Mouse (Mus musculus): ENCODE results near the gene Plch1. TPM values are rescaled to one million over a fixed set of nuclear protein-coding genes. Genes with fewer than 3 reads are reported as not detected.
A peak's percentile ranks its signal among the peaks of the same experiment; 100 is the strongest.

Plch1 gene
- polyA plus RNA-seq, 1 experiment from 2014 or later = 10.7 TPM

DNA sequence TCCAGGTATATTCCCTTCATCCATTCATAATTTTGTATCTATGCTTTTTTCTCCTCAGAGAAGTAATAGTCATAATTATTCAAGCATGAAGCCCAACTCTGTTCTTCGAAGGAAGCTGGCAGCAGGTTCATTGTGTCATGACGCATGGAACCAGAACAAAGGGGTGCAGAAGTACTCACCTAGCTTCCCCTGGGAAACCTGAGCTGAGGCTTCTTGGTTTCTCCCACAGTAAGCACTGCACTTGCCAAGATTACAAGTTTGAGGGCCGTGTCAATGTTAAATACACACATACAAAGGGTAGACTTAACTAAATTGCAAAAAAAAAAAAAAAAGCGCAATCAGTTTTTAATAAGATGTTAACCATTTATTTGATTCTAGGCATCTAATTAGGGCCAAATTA is 3.0 kb downstream of the Plch1 start:
- Histone ChIP-seq H3K36me3 (no peaks in the 10 kb centered on the region), H3K4me2 (peak overlapping the region; percentile 86), H3K9ac (no peak overlapping the region), H3K27me3 (no peaks in the 10 kb centered on the region), H3K9me3 (no peaks in the 10 kb centered on the region), H3K4me3 (no peak overlapping the region), H3K27ac (replicated peaks) (peak overlapping the region; percentile 53), H3K4me1 (replicated peaks) (peaks cover 48% of the 10 kb centered on the region)
- ATAC-seq (ENCODE audit: low read depth) = no peak
- WGBS = 40% methylated on average over 4 of the region's 4 CpGs

DNA sequence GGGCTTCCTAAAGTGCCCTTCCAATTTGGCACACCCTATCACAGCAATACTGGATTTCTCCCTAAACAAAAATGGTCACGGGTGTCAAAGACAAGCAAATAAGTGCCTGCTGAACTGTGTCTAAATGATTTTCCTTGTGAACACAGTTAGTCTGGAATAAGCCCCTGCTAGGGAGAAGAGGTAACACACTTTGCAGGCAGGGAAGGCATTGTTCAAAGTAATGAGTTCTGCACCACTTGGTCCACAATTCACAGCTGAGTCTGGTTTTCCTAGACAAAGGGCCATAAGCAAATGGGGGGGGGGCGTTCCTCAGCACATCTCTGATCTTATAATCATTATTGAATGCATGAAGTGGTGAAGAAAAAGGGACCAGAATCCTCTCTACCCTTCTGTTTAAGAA is 3.5 kb downstream of the Plch1 start:
- no peaks in the 10 kb centered on the region for H3K9me3 ChIP-seq
- no peak overlapping the region for H3K9ac ChIP-seq
- peak overlapping the region; percentile 53 for H3K27ac ChIP-seq (replicated peaks)
- H3K27me3 ChIP-seq = no peaks in the 10 kb centered on the region
- no peak for ATAC-seq (ENCODE audit: low read depth)
- 9% methylated on average over 2 of the region's 2 CpGs for WGBS
- no peak overlapping the region for H3K4me3 ChIP-seq
- H3K4me2 ChIP-seq = peak overlapping the region; percentile 6; the same call in 1 of the 2 replicates
- H3K36me3 ChIP-seq = no peaks in the 10 kb centered on the region
- H3K4me1 ChIP-seq (replicated peaks) = peaks cover 48% of the 10 kb centered on the region

DNA sequence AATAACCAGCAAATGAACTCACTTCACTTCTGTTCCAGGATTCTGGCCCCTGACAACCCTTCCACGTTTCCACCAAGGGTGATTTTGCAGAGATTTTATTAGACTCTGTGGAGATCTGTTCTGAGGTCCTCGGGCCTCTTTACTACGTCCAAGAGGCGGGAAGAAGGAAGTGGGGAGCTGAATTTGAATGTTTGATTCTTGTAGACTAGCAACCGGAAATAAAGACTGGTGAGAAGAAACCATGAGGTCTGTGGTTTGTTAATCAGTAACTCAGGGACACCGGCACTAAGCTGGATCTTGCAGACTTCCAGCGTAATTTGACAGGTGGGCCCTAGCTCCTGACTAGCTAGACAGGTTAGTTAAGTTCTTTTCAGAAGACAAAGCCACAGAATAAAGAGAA is 5.6 kb downstream of the Plch1 start:
- no peak overlapping the region for H3K4me2 ChIP-seq
- WGBS = 28% methylated on average over 7 of the region's 7 CpGs
- peaks cover 37% of the 10 kb centered on the region for H3K4me1 ChIP-seq (replicated peaks)
- H3K9me3 ChIP-seq = no peaks in the 10 kb centered on the region
- no peak overlapping the region for H3K4me3 ChIP-seq
- no peak overlapping the region for H3K27ac ChIP-seq (replicated peaks)
- H3K27me3 ChIP-seq = no peaks in the 10 kb centered on the region
- no peak for ATAC-seq (ENCODE audit: low read depth)
- no peaks in the 10 kb centered on the region for H3K36me3 ChIP-seq
- no peak overlapping the region for H3K9ac ChIP-seq

- no peak overlapping the region for H3K4me2 ChIP-seq
- WGBS = 53% methylated on average over 3 of the region's 3 CpGs
- no peak for ATAC-seq (ENCODE audit: low read depth)
- H3K27me3 ChIP-seq = no peaks in the 10 kb centered on the region
- H3K27ac ChIP-seq (replicated peaks) = no peak overlapping the region
- H3K9ac ChIP-seq = no peak overlapping the region
- no peaks in the 10 kb centered on the region for H3K9me3 ChIP-seq
- peaks cover 25% of the 10 kb centered on the region for H3K4me1 ChIP-seq (replicated peaks)
- no peak overlapping the region for H3K4me3 ChIP-seq
- H3K36me3 ChIP-seq = no peaks in the 10 kb centered on the region
Observed at GRCm38 (mm10) chr3:63892154-63892553, 7.1 kb downstream of the Plch1 start.

DNA sequence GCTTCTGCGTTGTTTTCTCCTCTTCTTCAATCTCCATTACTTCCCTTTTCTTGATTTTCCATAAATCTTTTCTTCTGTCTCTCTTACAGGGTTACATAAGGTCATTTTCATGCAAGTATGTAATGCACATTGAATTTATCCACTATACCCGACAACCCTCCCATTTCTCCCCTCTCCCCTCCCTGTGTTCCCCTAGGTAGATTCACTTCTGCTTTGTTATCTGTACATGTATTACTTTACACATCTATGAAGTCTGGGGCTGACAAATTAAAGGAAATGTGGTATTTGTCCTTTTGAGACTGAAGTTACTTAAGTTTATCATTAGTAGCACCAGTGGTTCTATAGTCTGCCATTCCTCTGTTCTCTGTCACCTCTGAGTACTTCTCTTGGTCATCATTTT is 18.2 kb downstream of the Plch1 start:
- Histone ChIP-seq H3K9me3 (peaks cover 13% of the 10 kb centered on the region), H3K4me2 (no peak overlapping the region), H3K9ac (no peak overlapping the region), H3K4me3 (no peak overlapping the region), H3K36me3 (peaks cover 15% of the 10 kb centered on the region), H3K27me3 (no peaks in the 10 kb centered on the region), H3K27ac (replicated peaks) (no peak overlapping the region), H3K4me1 (replicated peaks) (peaks cover 8% of the 10 kb centered on the region)
- 77% methylated on average over 2 of the region's 2 CpGs for WGBS
- no peak for ATAC-seq (ENCODE audit: low read depth)

DNA sequence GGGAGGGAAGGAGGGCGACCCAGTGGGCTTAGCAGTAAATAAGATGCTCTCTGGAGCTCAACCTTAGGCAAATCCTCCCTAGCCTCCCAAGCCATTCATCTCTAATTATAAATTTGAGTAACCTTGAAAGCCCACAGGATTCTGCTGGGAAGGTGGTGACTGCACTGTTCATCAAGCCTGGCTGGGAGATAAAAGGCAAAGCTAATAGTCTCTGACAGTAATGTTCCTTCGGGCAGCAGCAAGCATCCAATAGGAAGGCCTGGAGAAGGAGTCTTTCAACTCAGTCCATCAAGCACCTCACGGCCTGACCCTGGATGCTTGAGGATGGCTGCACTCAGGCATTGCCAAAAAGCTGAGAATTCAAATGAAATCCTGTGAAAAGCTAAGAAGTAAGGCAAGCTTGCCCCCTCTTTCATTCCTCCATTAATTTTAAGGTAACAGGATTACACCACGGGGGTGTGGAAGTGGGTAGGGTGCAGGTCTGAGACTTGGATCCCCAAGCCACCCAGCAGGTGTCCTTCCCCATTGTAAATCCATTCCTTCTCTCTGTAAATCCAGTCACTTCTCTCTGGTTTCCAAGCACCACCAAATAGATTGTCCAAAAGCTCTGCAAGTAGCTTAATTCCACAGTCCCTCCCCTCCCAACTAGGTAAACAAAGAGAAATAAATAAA is 20.1 kb downstream of the Plch1 start:
- peak; percentile 59; the same call in 1 of the 2 replicates for ATAC-seq (ENCODE audit: low read depth)
- Histone ChIP-seq H3K9ac (no peak overlapping the region), H3K36me3 (no peaks in the 10 kb centered on the region), H3K9me3 (no peaks in the 10 kb centered on the region), H3K27me3 (no peaks in the 10 kb centered on the region), H3K27ac (replicated peaks) (no peak overlapping the region), H3K4me3 (no peak overlapping the region), H3K4me2 (no peak overlapping the region), H3K4me1 (replicated peaks) (peaks cover 8% of the 10 kb centered on the region)
- 43% methylated on average over 4 of the region's 4 CpGs for WGBS

DNA sequence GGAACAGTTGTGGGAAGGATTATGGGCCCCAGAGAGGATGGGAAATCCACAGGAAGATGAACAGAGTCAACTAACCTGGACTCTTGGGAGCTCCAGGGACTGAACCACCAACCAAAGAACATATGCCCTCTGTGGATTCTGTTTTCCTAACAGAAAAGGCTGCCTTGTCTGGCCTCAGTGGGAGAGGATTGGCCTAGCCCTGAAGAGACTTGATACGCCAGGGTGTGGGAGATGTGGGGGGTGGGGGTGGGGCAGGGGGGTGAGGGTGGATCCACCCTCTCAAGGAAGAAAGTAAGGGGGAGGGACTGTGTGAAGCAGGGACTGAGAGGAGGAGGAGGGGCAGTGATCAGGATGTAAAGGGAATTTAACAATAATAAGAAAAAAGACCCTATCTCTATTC is 26.5 kb downstream of the Plch1 start:
- Histone ChIP-seq H3K4me1 (replicated peaks) (0 out of 2 replicates have a peak, but pooled peaks cover 4% of the 10 kb centered on the region), H3K9ac (no peak overlapping the region), H3K4me2 (no peak overlapping the region), H3K27me3 (no peaks in the 10 kb centered on the region), H3K4me3 (no peak overlapping the region), H3K9me3 (no peaks in the 10 kb centered on the region), H3K27ac (replicated peaks) (no peak overlapping the region), H3K36me3 (no peaks in the 10 kb centered on the region)
- no peak for ATAC-seq (ENCODE audit: low read depth)
- 57% methylated on average over 1 of the region's 1 CpGs for WGBS

- Histone ChIP-seq H3K36me3 (no peaks in the 10 kb centered on the region), H3K4me3 (no peak overlapping the region), H3K27me3 (no peaks in the 10 kb centered on the region), H3K4me2 (no peak overlapping the region), H3K4me1 (replicated peaks) (0 out of 2 replicates have a peak, but pooled peaks cover 4% of the 10 kb centered on the region), H3K9ac (no peak overlapping the region), H3K9me3 (no peaks in the 10 kb centered on the region), H3K27ac (replicated peaks) (no peak overlapping the region)
- 8% methylated on average over 2 of the region's 2 CpGs for WGBS
- ATAC-seq (ENCODE audit: low read depth) = peak; percentile 27; the same call in 1 of the 2 replicates
Observed at GRCm38 (mm10) chr3:63871249-63871648, 28.0 kb downstream of the Plch1 start.

GRCm38 (mm10) chr3:63868285-63868684 is 31.0 kb downstream of the Plch1 start:
- no peaks in the 10 kb centered on the region for H3K27me3 ChIP-seq
- no peaks in the 10 kb centered on the region for H3K36me3 ChIP-seq
- no peaks in the 10 kb centered on the region for H3K9me3 ChIP-seq
- H3K27ac ChIP-seq (replicated peaks) = no peak overlapping the region
- ATAC-seq (ENCODE audit: low read depth) = no peak
- 0 out of 2 replicates have a peak, but pooled peaks cover 4% of the 10 kb centered on the region for H3K4me1 ChIP-seq (replicated peaks)
- no peak overlapping the region for H3K9ac ChIP-seq
- no peak overlapping the region for H3K4me3 ChIP-seq
- WGBS = 76% methylated on average over 1 of the region's 1 CpGs
- no peak overlapping the region for H3K4me2 ChIP-seq

DNA sequence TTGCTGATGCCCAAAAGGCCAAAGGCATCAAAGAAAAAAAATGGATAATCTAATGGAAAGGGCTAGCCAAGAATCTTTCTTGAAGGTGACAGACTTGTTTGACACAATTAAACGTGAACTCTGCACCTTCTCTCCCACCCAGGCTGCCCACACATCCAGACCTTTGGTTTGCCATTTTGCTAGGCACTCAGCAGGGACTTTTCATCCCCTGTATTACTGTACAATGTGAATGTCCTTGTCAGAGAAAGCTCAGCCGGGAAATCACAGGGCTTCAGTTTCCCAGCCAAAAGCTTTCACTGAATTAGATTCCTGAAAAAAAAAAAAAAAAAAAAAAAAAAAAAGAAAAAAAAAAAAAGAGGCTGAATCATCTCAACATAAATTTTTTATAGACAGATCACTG is 34.2 kb downstream of the Plch1 start:
- 73% methylated on average over 2 of the region's 2 CpGs for WGBS
- Histone ChIP-seq H3K4me2 (no peak overlapping the region), H3K9ac (no peak overlapping the region), H3K9me3 (no peaks in the 10 kb centered on the region), H3K27ac (replicated peaks) (no peak overlapping the region), H3K4me1 (replicated peaks) (no peaks in the 10 kb centered on the region), H3K4me3 (no peak overlapping the region), H3K27me3 (no peaks in the 10 kb centered on the region), H3K36me3 (no peaks in the 10 kb centered on the region)
- ATAC-seq (ENCODE audit: low read depth) = no peak

- WGBS = 80% methylated on average over 10 of the region's 10 CpGs
- no peaks in the 10 kb centered on the region for H3K27me3 ChIP-seq
Observed at GRCm38 (mm10) chr3:63862716-63863115, 36.6 kb downstream of the Plch1 start.

GRCm38 (mm10) chr3:63852828-63853227 is 46.4 kb downstream of the Plch1 start:
- Histone ChIP-seq H3K4me2 (no peak overlapping the region), H3K36me3 (no peaks in the 10 kb centered on the region), H3K4me3 (no peak overlapping the region), H3K4me1 (replicated peaks) (peaks cover 13% of the 10 kb centered on the region), H3K27me3 (no peaks in the 10 kb centered on the region), H3K9me3 (no peaks in the 10 kb centered on the region), H3K9ac (no peak overlapping the region), H3K27ac (replicated peaks) (no peak overlapping the region)
- 78% methylated on average over 5 of the region's 5 CpGs for WGBS
- peak; percentile 16; the same call in 1 of the 2 replicates for ATAC-seq (ENCODE audit: low read depth)

More at GRCm38 (mm10) chr3:63862716-63863115, 36.6 kb downstream of the Plch1 start:
- no peak for ATAC-seq (ENCODE audit: low read depth)
- Histone ChIP-seq H3K4me1 (replicated peaks) (no peaks in the 10 kb centered on the region), H3K27ac (replicated peaks) (no peak overlapping the region), H3K36me3 (no peaks in the 10 kb centered on the region), H3K4me2 (no peak overlapping the region), H3K4me3 (no peak overlapping the region), H3K9ac (no peak overlapping the region), H3K9me3 (no peaks in the 10 kb centered on the region)
